Mouse (Mus musculus) bone marrow, adult 2 months (tissue): ENCODE data around the gene Tmtc4. TPM values are rescaled to one million over a fixed set of nuclear protein-coding genes. Genes with fewer than 3 reads are reported as not detected.

Experiments
- H3K27ac ChIP-seq: fragments of 200-500 bp; 2 replicates; pipeline ENCODE4 v1.5.1; 2012; ENCODE audit warnings: low read depth, mild to moderate bottlenecking, control low read depth, inconsistent platforms, low read length; ENCODE audit not compliant: control insufficient read depth, poor library complexity, insufficient read depth
- H3K4me1 ChIP-seq: fragments of 200-500 bp; 2 replicates; pipeline ENCODE4 v1.6.1; 2011; ENCODE audit warnings: low read length; ENCODE audit not compliant: control insufficient read depth, insufficient read depth
- H3K4me3 ChIP-seq: fragments of 200-500 bp; replicated peaks from 2 replicates; pipeline ENCODE3; 2011; ENCODE audit warnings: mild to moderate bottlenecking, low read depth, low read length, control low read depth; ENCODE audit not compliant: control insufficient read depth
- CTCF ChIP-seq: fragments of 200-500 bp; IDR thresholded peaks from 2 replicates; pipeline ENCODE4 v1.5.1; 2011; ENCODE audit warnings: low read length, control low read depth; ENCODE audit not compliant: control insufficient read depth, insufficient read depth
- POLR2A ChIP-seq: fragments of 200-500 bp; IDR thresholded peaks from 2 replicates; pipeline ENCODE4 v1.6.1; 2011; ENCODE audit warnings: low read depth, mild to moderate bottlenecking, control low read depth, low read length, borderline replicate concordance; ENCODE audit not compliant: control insufficient read depth
- WGBS: fragments of 180-500 bp; shearing (Covaris S2); methylation state at CpG from one replicate; pipeline ENCODE4 v1.1.7; 2018; 5-methylcytosine and 5-hydroxymethylcytosine counted together
- polyA plus RNA-seq: library from polyadenylated mRNA; stranded (reverse); fragments of >200 nt; gene quantifications from 2 replicates; pipeline ENCODE4 v1.2.4, GENCODE M21; 2011; ENCODE audit warnings: low replicate concordance; ENCODE audit not compliant: missing spikeins, insufficient read depth, insufficient read length

The Tmtc4 gene
- polyA plus RNA-seq, 1 experiment = 3.4 TPM

GRCm38 (mm10) chr14:122885893-122886292, 97.9 kb downstream of the Tmtc4 start:
- Histone ChIP-seq H3K4me3 (no peak overlapping the region), H3K4me1 (no peaks in the 10 kb centered on the region), H3K27ac (no peak overlapping the region)
- 88% methylated on average over 7 of the region's 7 CpGs for WGBS
- TF ChIP-seq CTCF (no peak), POLR2A (no peak)

- 81% methylated on average over 10 of the region's 10 CpGs for WGBS
- H3K27ac ChIP-seq = no peak overlapping the region
- no peaks in the 10 kb centered on the region for H3K4me1 ChIP-seq
- no peak for TF ChIP-seq CTCF
- TF ChIP-seq POLR2A = no peak
- no peak overlapping the region for H3K4me3 ChIP-seq
Observed at GRCm38 (mm10) chr14:122883821-122884584, 99.8 kb downstream of the Tmtc4 start.

- WGBS = 89% methylated on average over 4 of the region's 4 CpGs
- H3K4me1 ChIP-seq = no peaks in the 10 kb centered on the region
- no peak overlapping the region for H3K27ac ChIP-seq
- no peak overlapping the region for H3K4me3 ChIP-seq
- TF ChIP-seq CTCF (no peak), POLR2A (no peak)
Observed at GRCm38 (mm10) chr14:122883410-122883806, 100.4 kb downstream of the Tmtc4 start.

- 82% methylated on average over 7 of the region's 7 CpGs for WGBS
- TF ChIP-seq CTCF = no peak
- TF ChIP-seq POLR2A = no peak
- H3K4me3 ChIP-seq = no peak overlapping the region
- no peaks in the 10 kb centered on the region for H3K4me1 ChIP-seq
- H3K27ac ChIP-seq = no peak overlapping the region
Observed at GRCm38 (mm10) chr14:122882795-122883409, 100.9 kb downstream of the Tmtc4 start.

GRCm38 (mm10) chr14:122882201-122882639, 101.6 kb downstream of the Tmtc4 start:
- Histone ChIP-seq H3K4me1 (no peaks in the 10 kb centered on the region), H3K4me3 (no peak overlapping the region), H3K27ac (no peak overlapping the region)
- WGBS = 83% methylated on average over 9 of the region's 9 CpGs
- TF ChIP-seq CTCF (no peak), POLR2A (no peak)

GRCm38 (mm10) chr14:122881699-122882098, 102.1 kb downstream of the Tmtc4 start:
- H3K4me1 ChIP-seq = no peaks in the 10 kb centered on the region
- 85% methylated on average over 2 of the region's 2 CpGs for WGBS
- H3K27ac ChIP-seq = no peak overlapping the region
- no peak overlapping the region for H3K4me3 ChIP-seq
- TF ChIP-seq CTCF (no peak), POLR2A (no peak)

- H3K4me3 ChIP-seq = no peak overlapping the region
- WGBS = 80% methylated on average over 7 of the region's 7 CpGs
- no peaks in the 10 kb centered on the region for H3K4me1 ChIP-seq
- TF ChIP-seq POLR2A (no peak), CTCF (no peak)
- H3K27ac ChIP-seq = no peak overlapping the region
Observed at GRCm38 (mm10) chr14:122880291-122880690, 103.5 kb downstream of the Tmtc4 start.

GRCm38 (mm10) chr14:122877787-122878186, 106.0 kb downstream of the Tmtc4 start:
- no peaks in the 10 kb centered on the region for H3K4me1 ChIP-seq
- H3K4me3 ChIP-seq = no peak overlapping the region
- 89% methylated on average over 3 of the region's 3 CpGs for WGBS
- H3K27ac ChIP-seq = no peak overlapping the region
- TF ChIP-seq CTCF = no peak
- no peak for TF ChIP-seq POLR2A

GRCm38 (mm10) chr14:122876723-122877122, 107.1 kb downstream of the Tmtc4 start:
- 71% methylated on average over 7 of the region's 7 CpGs for WGBS
- Histone ChIP-seq H3K4me3 (no peak overlapping the region), H3K4me1 (no peaks in the 10 kb centered on the region), H3K27ac (no peak overlapping the region)
- TF ChIP-seq POLR2A (no peak), CTCF (no peak)
